Mouse (Mus musculus) lung, postnatal 4 days (tissue): ENCODE measurements around the gene Zbtb8b.
"Not testable (repeated sequence)": the region's sequence is repeated elsewhere in the genome, so short reads cannot be mapped to it uniquely, and the experiment has no call there.

Experiments used
- DNase-seq, 2 experiments: peaks; one replicate each; pipeline ENCODE4 v3.0.0; 2021

The Zbtb8b gene

GRCm38 (mm10) chr4:129415892-129416291, 24.8 kb downstream of the Zbtb8b start:
- DNase-seq: no peak

DNA sequence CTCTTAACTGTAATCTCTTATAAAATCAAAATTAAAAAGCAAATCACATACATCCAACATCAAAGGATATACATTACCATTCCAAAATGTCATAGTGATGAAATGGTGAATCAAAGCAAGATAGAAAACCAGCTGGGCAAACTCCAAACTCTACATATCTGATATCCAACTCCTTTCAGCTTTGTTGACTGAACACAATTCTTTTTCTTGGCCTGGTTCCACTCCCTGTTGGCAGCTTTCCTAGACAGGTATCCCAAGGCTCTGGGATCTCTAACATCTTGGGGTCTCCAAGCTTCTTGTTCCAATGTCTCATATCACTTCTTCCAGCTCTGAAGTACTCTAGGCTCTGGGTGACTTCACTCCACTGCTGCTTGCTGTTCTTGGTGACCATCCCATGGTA, 29.7 kb downstream of the Zbtb8b start:
- no peak for DNase-seq

DNA sequence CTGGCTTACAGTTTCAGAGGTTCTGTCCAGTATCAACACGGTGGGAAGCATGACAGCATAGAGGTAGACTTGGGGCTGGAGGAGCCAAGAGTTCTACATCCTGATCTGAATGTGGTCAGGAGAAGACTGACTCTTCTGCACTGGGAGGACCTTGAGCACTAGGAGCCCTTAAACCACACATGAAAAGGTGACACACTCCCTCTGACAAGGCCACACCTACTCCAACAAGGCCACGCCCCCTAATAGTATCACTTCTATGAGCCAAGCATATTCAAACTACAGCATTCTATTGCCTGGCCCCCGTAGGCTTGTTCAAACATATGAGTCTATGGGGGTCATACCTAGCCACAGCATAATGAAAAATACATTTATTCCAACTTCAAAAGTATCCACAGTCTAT, 30.1 kb downstream of the Zbtb8b start:
- DNase-seq: not testable (repeated sequence)

DNA sequence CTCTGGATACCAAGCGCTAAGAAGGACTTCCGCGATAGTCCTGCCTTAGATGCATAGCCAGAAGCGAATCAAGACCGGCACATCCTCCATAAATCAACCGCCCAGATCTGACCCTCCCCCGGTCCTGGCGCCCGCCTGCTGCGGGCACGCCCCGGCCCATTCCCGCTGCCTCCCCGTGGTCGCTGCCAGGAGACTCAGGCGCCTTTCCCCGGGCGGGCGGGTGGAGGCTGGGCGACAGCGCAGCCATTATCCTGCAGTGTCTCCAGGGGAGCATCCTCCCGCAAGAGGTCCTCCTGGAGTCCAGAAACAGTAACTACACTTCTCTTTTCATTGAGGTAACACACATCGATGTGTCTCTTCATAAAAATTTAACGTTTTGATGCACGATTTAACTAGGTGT, 34.2 kb downstream of the Zbtb8b start:
- peak; percentile 81 to 90 for DNase-seq

DNA sequence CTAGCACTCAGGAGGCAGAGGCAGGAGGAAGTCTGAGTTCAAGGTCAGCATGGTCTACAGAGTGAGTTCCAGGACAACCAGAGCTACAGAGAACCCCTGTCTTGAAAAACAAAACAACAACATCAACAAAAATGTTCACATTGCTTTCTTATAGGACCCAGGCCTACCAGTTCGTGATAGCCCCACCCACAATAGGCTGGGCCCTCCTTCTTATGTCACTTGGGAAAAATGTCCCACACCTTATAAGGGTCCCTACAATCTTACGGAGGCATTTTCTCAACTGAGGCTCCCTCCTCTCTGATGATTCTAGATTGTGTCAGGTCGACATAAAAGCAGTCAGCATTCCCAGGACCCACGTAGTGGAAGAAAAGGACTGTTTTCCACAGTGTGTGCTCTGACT, 40.8 kb downstream of the Zbtb8b start:
- no peak for DNase-seq

DNA sequence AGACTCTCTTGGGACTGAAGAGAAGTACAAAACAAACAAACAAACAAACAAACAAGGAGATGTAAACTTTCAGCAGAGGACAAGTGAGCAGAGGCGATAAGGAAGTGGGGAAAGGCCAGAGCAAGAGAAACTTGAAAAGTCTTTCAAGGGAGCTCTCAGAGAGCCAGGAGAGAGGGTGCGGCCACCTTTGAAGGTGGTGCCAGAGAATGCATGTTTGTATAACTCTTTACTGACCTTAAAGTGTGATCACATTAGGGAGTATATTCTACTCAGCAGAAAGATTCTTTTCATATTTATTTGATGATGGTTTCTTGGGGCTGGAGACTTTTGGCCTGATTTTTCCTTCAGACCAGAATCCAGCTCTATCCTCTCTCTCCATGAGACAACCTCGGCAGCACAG, 43.7 kb downstream of the Zbtb8b start:
- DNase-seq: peak; percentile 71 to 84

GRCm38 (mm10) chr4:129394089-129394870, 46.4 kb downstream of the Zbtb8b start:
- peak in 1 of 2 experiments; percentile 42 for DNase-seq

- DNase-seq: peak; percentile 27 to 37
Measured at GRCm38 (mm10) chr4:129390936-129391557, 49.6 kb downstream of the Zbtb8b start.

DNA sequence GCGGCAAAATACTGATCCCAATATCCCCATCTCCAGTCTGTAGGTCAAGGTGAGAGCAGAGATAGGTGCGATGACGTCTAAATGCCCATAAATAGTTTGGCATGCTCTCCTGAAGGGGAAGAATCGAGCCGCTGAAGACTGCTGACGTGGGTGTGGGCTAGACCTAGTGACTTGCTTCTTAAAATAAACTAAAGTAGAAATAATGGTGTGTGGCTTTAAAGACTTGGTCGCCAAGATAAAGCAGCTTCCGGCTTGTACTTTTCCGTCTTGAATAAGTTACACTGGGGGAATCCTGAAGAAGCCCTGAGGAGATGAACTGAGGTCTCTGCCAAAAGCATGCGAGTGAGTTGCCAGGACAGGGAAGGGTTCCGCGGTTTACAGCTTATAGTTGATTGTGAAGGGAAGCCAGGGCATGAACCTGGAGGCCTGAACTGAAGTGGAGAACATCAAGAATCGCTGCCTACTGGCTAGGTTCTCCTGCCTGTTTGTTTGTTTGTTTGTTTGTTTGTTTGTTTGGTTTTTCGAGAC, 50.4 kb downstream of the Zbtb8b start:
- peak in 1 of 2 experiments; percentile 39 for DNase-seq

DNA sequence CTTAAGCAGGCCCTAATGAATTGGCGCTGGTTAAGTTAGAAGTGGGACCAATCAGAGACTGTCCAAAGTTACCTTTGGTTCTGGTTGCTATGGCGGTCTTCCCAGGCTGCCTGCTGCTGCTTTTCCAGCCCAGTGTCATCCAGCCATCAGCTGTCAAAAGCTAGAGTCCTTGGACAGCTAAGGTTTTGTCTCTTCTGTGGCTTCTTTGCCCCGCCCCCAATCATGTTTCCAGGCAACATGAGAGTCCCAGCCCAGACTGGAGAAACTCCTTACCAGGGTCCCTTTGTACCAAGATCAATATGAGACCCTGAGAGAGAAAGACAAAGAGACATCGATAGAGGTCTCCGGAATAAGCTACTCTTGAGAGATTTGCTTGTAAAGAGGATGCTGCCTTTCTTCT, 52.2 kb downstream of the Zbtb8b start:
- no peak for DNase-seq

DNA sequence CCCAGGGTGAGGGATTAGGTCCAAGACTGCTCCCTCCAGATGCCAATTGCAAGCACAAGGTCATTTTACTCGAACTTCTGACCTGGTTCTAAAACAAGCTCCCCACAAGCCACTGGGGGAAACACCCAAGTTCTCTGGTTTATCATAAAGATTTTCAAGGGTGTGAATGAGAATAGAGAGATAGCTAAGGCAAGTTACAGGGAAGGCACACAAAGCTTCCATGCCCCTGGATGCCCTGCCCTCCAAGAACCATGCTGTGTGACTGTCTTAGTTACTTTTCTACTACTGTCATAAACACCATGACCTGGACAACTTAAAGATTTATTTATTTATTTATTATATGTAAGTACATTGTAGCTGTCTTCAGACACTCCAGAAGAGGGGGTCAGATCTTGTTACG, 53.7 kb downstream of the Zbtb8b start:
- DNase-seq: no peak

- no peak for DNase-seq
Measured at GRCm38 (mm10) chr4:129386269-129386946, 54.2 kb downstream of the Zbtb8b start.

- no peak for DNase-seq
Measured at GRCm38 (mm10) chr4:129385685-129386084, 55.0 kb downstream of the Zbtb8b start.

DNA sequence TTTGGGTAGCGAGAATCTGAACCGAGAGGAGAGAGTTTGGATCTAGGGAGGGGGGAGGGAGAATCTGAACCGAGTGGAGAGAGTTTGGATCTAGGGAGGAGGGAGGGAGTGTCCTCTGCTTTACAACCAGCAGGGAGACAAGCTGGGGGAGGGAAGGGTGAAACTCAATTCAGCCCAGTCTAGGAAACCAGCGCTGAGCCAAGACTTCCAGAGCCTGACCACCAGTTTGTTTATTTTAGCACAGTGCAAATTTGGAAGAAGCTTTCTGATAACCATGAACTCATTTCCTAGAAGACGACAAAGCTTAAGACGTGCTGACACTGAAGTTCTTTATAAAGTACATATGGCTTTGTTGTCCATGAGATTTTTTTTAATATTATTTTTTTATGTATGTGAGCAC, 56.2 kb downstream of the Zbtb8b start:
- DNase-seq: peak; percentile 64 to 82

- DNase-seq: peak; percentile 34 to 55
Measured at GRCm38 (mm10) chr4:129383586-129383985, 57.1 kb downstream of the Zbtb8b start.

- DNase-seq: no peak
Measured at GRCm38 (mm10) chr4:129382488-129382887, 58.2 kb downstream of the Zbtb8b start.

DNA sequence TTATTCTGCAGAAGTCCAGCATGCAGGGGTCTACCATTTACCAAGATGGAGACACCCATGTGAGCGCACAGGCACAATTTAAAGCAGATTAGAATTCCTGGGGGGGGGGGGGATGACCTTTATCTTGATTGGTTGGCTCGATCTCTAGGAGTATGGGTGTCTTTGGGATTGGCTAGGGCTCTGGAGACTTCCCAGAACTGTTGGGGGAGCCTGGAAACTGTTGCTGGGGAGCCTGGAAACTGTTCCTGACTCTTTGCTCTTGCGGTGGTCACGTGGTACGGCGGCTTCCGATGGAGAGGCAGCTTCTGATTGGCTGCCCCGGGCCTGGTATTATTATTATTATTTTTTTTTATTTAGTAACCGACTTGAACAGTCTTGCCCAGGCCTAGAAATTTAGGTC, 58.6 kb downstream of the Zbtb8b start:
- DNase-seq: no peak

DNA sequence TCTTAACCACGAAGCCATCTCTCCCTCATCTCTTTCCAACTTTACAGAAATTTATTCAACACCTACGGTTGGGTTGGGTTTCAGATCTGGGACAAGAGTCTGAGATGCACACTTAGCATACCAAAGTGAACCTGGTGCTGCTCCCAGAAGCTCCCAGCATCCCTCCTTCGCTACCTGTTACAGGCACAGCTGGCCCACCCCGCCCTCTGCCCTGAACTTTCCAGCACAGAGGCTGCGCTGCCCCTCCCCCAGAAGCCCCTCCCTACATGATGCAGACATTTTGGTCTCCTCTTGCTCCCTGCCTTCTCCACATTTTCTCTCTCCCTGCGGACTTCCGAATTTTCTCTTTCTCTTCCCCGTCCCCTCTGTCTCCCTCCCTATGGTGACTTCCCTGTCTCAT, 59.5 kb downstream of the Zbtb8b start:
- no peak for DNase-seq

- DNase-seq: no peak
Measured at GRCm38 (mm10) chr4:129379805-129380204, 60.8 kb downstream of the Zbtb8b start.

DNA sequence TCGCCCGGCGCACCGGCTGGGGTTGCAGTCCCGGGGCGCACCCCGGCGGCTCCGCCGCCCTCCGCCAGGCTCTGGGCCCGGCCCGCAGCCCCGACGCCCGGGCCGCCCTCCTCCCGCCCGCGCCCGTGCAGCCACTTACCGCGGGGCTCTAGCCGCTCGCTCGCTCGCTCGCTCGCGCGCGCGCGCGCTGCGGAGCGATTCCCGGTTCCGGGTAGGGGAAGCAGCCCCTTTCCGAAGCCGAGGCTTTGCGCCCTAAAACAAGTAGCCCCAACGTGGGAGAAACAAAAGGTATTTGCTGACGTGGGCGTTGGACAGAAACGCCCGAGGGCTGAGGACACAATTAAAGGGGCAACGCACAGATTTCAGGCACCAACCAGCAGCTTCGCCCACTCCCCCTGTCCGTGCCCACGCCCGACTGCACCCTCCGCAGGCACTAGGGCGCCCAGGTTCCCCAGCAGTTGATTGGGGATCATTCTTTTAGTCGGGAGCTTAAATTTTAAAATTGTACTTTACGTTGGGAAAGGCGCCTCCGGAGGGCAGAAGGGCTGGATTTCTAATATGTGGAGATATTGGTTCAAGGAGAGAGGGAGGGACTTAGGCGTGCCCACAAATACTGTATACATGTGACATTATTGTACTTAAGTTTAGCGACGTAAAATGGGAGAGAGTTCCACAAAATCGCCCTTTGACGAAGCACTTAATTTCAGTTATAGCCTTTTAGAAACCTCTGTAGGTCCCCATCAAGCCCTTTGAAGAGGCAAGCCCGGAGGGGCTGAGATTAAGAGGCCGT, 62.9 kb downstream of the Zbtb8b start, which contains the start of gene Zbtb8a:
Gene Zbtb8a, minus strand, starts transcription at position 516 of the 790 bp plus-strand sequence.
- peak; percentile 63 to 70 for DNase-seq

GRCm38 (mm10) chr4:129376961-129377545, 63.6 kb downstream of the Zbtb8b start:
- DNase-seq: peak; percentile 66 to 79

GRCm38 (mm10) chr4:129375821-129376220, 64.8 kb downstream of the Zbtb8b start:
- no peak for DNase-seq
